15 mouse cellular contexts compared by ENCODE assay signal in genomic region chr2:72915245-72915930, GRCm38 (mm10).
DNase-seq lines count a peak whose midpoint lies in the region; ATAC-seq and TF ChIP-seq lines count a peak whose summit lies in the region.
"Had no signal": no experiment of that assay in that cellular context is flagged by ENCODE, and none has a peak within 500 bp of the region (broad histone marks: within the 10 kb centered on the region; RNA-seq: fewer than 3 reads in every experiment).

No protein-coding gene starts in this region.

- 52% methylated on average over 7 of the region's 7 CpGs for WGBS in heart, embryonic 15.5 days
- WGBS in heart, adult 2 months, result 69% methylated on average over 7 of the region's 7 CpGs
- 73% methylated on average over 7 of the region's 7 CpGs for WGBS in hindbrain, postnatal 0 days
- 80% methylated on average over 7 of the region's 7 CpGs for WGBS in hindbrain, embryonic 16.5 days
- WGBS in limb, embryonic 10.5 days, result 80% methylated on average over 7 of the region's 7 CpGs

- H3K9me3 ChIP-seq in heart, embryonic 15.5 days (replicated peaks), result no peaks in the 10 kb centered on the region
- H3K9me3 ChIP-seq in hindbrain, postnatal 0 days (ENCODE audit: low read length), result no peaks in the 10 kb centered on the region
- no peaks in the 10 kb centered on the region for H3K9me3 ChIP-seq in hindbrain, embryonic 16.5 days (ENCODE audit: control insufficient read depth, low read length)
- H3K9me3 ChIP-seq in limb, embryonic 10.5 days (replicated peaks), result no peaks in the 10 kb centered on the region
- H3K9me3 ChIP-seq: embryonic facial prominence, embryonic 12.5 days; forebrain, embryonic 15.5 days; hindbrain, embryonic 13.5 days had no signal

- H3K4me1 ChIP-seq in heart, embryonic 15.5 days (replicated peaks), result peaks cover 17% of the 10 kb centered on the region
- H3K4me1 ChIP-seq in heart, adult 2 months (ENCODE audit: control insufficient read depth, insufficient read depth, low read length), result no peaks in the 10 kb centered on the region
- no peaks in the 10 kb centered on the region for H3K4me1 ChIP-seq in hindbrain, postnatal 0 days (ENCODE audit: insufficient read depth, low read length)
- H3K4me1 ChIP-seq in hindbrain, embryonic 16.5 days (ENCODE audit: control insufficient read depth, insufficient read depth, low read depth, low read length), result no peaks in the 10 kb centered on the region
- peaks cover 38% of the 10 kb centered on the region for H3K4me1 ChIP-seq in limb, embryonic 10.5 days
- H3K4me1 ChIP-seq: embryonic facial prominence, embryonic 12.5 days; hindbrain, embryonic 13.5 days had no signal

- no peaks in the 10 kb centered on the region for H3K79me2 ChIP-seq in heart, adult 2 months (replicated peaks; ENCODE audit: control insufficient read depth, insufficient read depth, low read length)

- TF ChIP-seq EP300 in heart, adult 2 months (IDR thresholded peaks at IDR 0.05; ENCODE audit: insufficient read depth, low read depth, low read length), result no peak

- H3K4me2 ChIP-seq in heart, embryonic 15.5 days, result no peak overlapping the region
- no peak overlapping the region for H3K4me2 ChIP-seq in hindbrain, postnatal 0 days (ENCODE audit: low read depth, low read length)
- no peak overlapping the region for H3K4me2 ChIP-seq in hindbrain, embryonic 16.5 days (ENCODE audit: low read length)
- H3K4me2 ChIP-seq: embryonic facial prominence, embryonic 12.5 days; forebrain, embryonic 15.5 days; hindbrain, embryonic 13.5 days had no signal

- DNase-seq in cerebellum, postnatal 14 days, result peak; percentile 66 to 69
- DNase-seq in heart, adult 2 months, result no peak
- peak; percentile 27 for DNase-seq in hindbrain, postnatal 0 days (ENCODE audit: low spot score)
- DNase-seq in limb, embryonic 10.5 days (ENCODE audit: low spot score), result no peak
- DNase-seq: adrenal gland, postnatal 14 days; cerebellum, adult 2 months; gastrocnemius, postnatal 36 days; kidney, adult 2 months had no signal

- no peaks in the 10 kb centered on the region for H3K27me3 ChIP-seq in heart, embryonic 15.5 days
- no peaks in the 10 kb centered on the region for H3K27me3 ChIP-seq in heart, adult 2 months (ENCODE audit: control insufficient read depth, insufficient read depth, low read length)
- H3K27me3 ChIP-seq in hindbrain, postnatal 0 days (ENCODE audit: insufficient read depth, low read length), result no peaks in the 10 kb centered on the region
- H3K27me3 ChIP-seq in hindbrain, embryonic 16.5 days (replicated peaks; ENCODE audit: control insufficient read depth, insufficient read depth, low read length), result no peaks in the 10 kb centered on the region
- no peaks in the 10 kb centered on the region for H3K27me3 ChIP-seq in limb, embryonic 10.5 days (ENCODE audit: low read depth, poor library complexity, severe bottlenecking)
- H3K27me3 ChIP-seq: embryonic facial prominence, embryonic 12.5 days; forebrain, embryonic 15.5 days; hindbrain, embryonic 13.5 days had no signal

- no peak for TF ChIP-seq CTCF in heart, adult 2 months (IDR thresholded peaks at IDR 0.05)
- no peak for TF ChIP-seq CTCF in hindbrain, postnatal 0 days (IDR thresholded peaks at IDR 0.05; ENCODE audit: low read depth)

- H3K4me3 ChIP-seq in heart, embryonic 15.5 days, result no peak overlapping the region
- H3K4me3 ChIP-seq in heart, adult 2 months, result no peak overlapping the region
- H3K4me3 ChIP-seq in hindbrain, postnatal 0 days (ENCODE audit: low read length), result no peak overlapping the region
- no peak overlapping the region for H3K4me3 ChIP-seq in hindbrain, embryonic 16.5 days (ENCODE audit: low read length)
- H3K4me3 ChIP-seq in limb, embryonic 10.5 days, result no peak overlapping the region
- H3K4me3 ChIP-seq: embryonic facial prominence, embryonic 12.5 days; forebrain, embryonic 15.5 days; hindbrain, embryonic 13.5 days had no signal

- H3K36me3 ChIP-seq in heart, embryonic 15.5 days, result no peaks in the 10 kb centered on the region
- H3K36me3 ChIP-seq in heart, adult 2 months (ENCODE audit: control insufficient read depth, insufficient read depth, low read length), result no peaks in the 10 kb centered on the region
- no peaks in the 10 kb centered on the region for H3K36me3 ChIP-seq in hindbrain, postnatal 0 days (ENCODE audit: insufficient read depth, low read length)
- H3K36me3 ChIP-seq in hindbrain, embryonic 16.5 days (ENCODE audit: control insufficient read depth, insufficient read depth, low read length), result no peaks in the 10 kb centered on the region
- H3K36me3 ChIP-seq in limb, embryonic 10.5 days, result no peaks in the 10 kb centered on the region
- H3K36me3 ChIP-seq: embryonic facial prominence, embryonic 12.5 days; forebrain, embryonic 15.5 days; hindbrain, embryonic 13.5 days had no signal

- TF ChIP-seq POLR2A in heart, adult 2 months (IDR thresholded peaks at IDR 0.05; ENCODE audit: insufficient read depth, low read depth, low read length), result no peak

- intact Hi-C loops in heart, adult 2 months (cut with DNase I), result loop anchor here (10.0 kb wide), 1 partner anchor 191 kb away; no protein-coding TSS in a partner anchor

- H3K9ac ChIP-seq in heart, embryonic 15.5 days, result no peak overlapping the region
- H3K9ac ChIP-seq in heart, adult 2 months (ENCODE audit: low read depth, low read length), result no peak overlapping the region
- H3K9ac ChIP-seq in hindbrain, postnatal 0 days (replicated peaks; ENCODE audit: low read length), result no peak overlapping the region
- no peak overlapping the region for H3K9ac ChIP-seq in hindbrain, embryonic 16.5 days (ENCODE audit: low read depth, low read length)
- H3K9ac ChIP-seq: embryonic facial prominence, embryonic 12.5 days; forebrain, embryonic 15.5 days; hindbrain, embryonic 13.5 days had no signal

- peak overlapping the region; percentile 51 for H3K27ac ChIP-seq in heart, embryonic 15.5 days
- no peak overlapping the region for H3K27ac ChIP-seq in heart, adult 2 months
- H3K27ac ChIP-seq in hindbrain, postnatal 0 days, result no peak overlapping the region
- H3K27ac ChIP-seq in hindbrain, embryonic 16.5 days (ENCODE audit: low read depth, low read length), result no peak overlapping the region
- peak overlapping the region; percentile 21; the same call in 1 of the 2 replicates for H3K27ac ChIP-seq in limb, embryonic 10.5 days
- H3K27ac ChIP-seq: embryonic facial prominence, embryonic 12.5 days; forebrain, embryonic 15.5 days; hindbrain, embryonic 13.5 days had no signal

- no peak for ATAC-seq in cerebellum, adult (ENCODE audit: insufficient number of reproducible peaks, low FRiP score, low TSS enrichment)
- ATAC-seq in heart, embryonic 15.5 days (replicated peaks; ENCODE audit: insufficient number of reproducible peaks, insufficient read depth, low FRiP score, low read depth), result no peak
- no peak for ATAC-seq in hindbrain, postnatal 0 days
- ATAC-seq in hindbrain, embryonic 16.5 days, result no peak
- ATAC-seq: forebrain, embryonic 15.5 days; intestine, embryonic 16.5 days had no signal

Comparison
In these comparisons a context has a peak if more than half of its experiments do, and no peak if none do; other contexts are left out.
1. H3K27ac ChIP-seq: peak in heart, embryonic 15.5 days (single experiment) and limb, embryonic 10.5 days (single experiment); none in heart, adult 2 months (single experiment), hindbrain, postnatal 0 days (single experiment) and hindbrain, embryonic 16.5 days (single experiment).
2. DNase-seq: peak in cerebellum, postnatal 14 days (2 of 2) and hindbrain, postnatal 0 days (single experiment); none in heart, adult 2 months (0 of 2) and limb, embryonic 10.5 days (single experiment).